Mouse (Mus musculus) left cerebral cortex, adult 2 months (tissue): Measurements from ENCODE around the gene Atxn7l3b. TPM values are rescaled to one million over a fixed set of nuclear protein-coding genes. Genes with fewer than 3 reads are reported as not detected.
"Not testable (repeated sequence)": the region's sequence is repeated elsewhere in the genome, so short reads cannot be mapped to it uniquely, and the experiment has no call there.

ENCODE experiments used
- DNase-seq, 2 experiments: peaks; one replicate each; pipeline ENCODE4 v3.0.0; 2021 to 2022; ENCODE audit warnings: low spot score in 2 of 2, mixed read lengths in 1 of 2; ENCODE audit errors: extremely low spot score in 1 of 2
- H3K27ac ChIP-seq: fragments of 200-600 bp; 2 replicates; pipeline ENCODE4 v1.8.1; 2022
- H3K4me3 ChIP-seq: fragments of 200-600 bp; 2 replicates; pipeline ENCODE4 v1.8.1; 2022
- CTCF ChIP-seq: fragments of 200-600 bp; IDR thresholded peaks from 2 replicates; pipeline ENCODE4 v1.8.1; 2022; ENCODE audit warnings: antibody characterized with exemption, mild to moderate bottlenecking, moderate library complexity
- intact Hi-C: fragments of 180-260 bp; cut with DNase I; formaldehyde crosslinking; loops from one replicate; pipeline ENCODE4 v1.15.1; 2025
- long read RNA-seq, 2 experiments: library from polyadenylated mRNA; stranded (forward); transcript quantifications; one replicate each; pipeline ENCODE4 v2.0.0; 2021; ENCODE audit warnings: borderline mapping rate in 2 of 2
- total RNA-seq, 2 experiments: library from RNA; stranded (reverse); gene quantifications; 2 replicates each; pipeline ENCODE4 v1.2.3; 2021

Gene Atxn7l3b
- total RNA-seq: 100 to 1,000 TPM; 175 TPM
- long read RNA-seq, experiment 1, transcript Atxn7l3b-201 (1 exons, 3,566 nt): major isoform, 289 of 290 reads
- long read RNA-seq, experiment 1, partial matches to known transcripts: 0 of 290 reads
- long read RNA-seq, experiment 1, other reads (novel, unspliced or antisense): 1 of 290 reads
- long read RNA-seq, experiment 2, transcript Atxn7l3b-201 (1 exons, 3,566 nt): major isoform, 190 of 190 reads
- long read RNA-seq, experiment 2, partial matches to known transcripts: 0 of 190 reads
- long read RNA-seq, experiment 2, other reads (novel, unspliced or antisense): 0 of 190 reads

DNA sequence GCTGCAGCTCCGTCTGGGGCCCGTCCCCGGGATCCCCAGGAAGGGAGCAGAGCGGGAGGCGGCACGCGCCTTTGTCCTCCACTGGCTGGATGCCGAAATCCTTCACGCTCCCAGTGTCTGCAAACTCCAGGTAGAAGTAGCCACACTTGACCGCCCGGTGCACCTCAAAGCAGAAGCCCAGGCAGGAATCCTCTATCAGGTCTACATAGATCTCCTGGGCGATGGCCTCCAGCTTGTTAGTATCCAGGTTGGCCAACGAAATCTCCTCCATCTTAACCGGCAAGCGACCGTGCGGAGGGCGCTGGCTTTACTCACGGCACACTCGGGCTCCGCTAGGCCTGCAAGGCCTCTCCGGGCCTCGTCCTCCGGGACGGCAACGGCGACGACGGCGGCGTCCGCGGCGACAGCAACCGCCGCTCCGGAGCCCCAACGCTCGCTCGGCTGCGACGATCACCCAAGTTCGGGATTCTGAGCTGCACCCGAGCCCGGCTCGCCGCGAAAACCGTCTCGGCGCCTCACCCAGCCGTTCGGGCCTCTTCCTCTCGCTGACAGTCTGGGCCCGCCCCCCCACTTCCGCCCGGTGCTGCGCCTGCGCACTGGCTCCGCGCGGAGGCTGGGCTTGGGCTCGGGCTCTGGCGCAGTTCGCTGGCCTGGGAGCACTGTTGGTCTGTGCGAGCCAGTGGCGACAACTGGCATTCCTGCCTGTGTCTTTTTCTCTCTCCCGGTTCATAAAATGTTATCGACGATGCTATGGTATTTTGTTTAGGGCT, at the start of gene Atxn7l3b:
TSS of gene Atxn7l3b (minus strand) at position 550 of the 770 bp plus-strand sequence.
- H3K27ac ChIP-seq: peak within 1 kb of the TSS; percentile 97
- no peak for TF ChIP-seq CTCF

GRCm38 (mm10) chr10:112977586-112977985, 48.8 kb upstream of the Atxn7l3b start:
- no peak for DNase-seq
- no peak for TF ChIP-seq CTCF
- intact Hi-C loops: no loop called here
- H3K4me3 ChIP-seq: no peak overlapping the region
- no peak overlapping the region for H3K27ac ChIP-seq

More for the DNA sequence above, at the start of gene Atxn7l3b:
- intact Hi-C loops: no loop called here
- DNase-seq: peak; percentile 95 to 98
- peak within 1 kb of the TSS; percentile 97 for H3K4me3 ChIP-seq

DNA sequence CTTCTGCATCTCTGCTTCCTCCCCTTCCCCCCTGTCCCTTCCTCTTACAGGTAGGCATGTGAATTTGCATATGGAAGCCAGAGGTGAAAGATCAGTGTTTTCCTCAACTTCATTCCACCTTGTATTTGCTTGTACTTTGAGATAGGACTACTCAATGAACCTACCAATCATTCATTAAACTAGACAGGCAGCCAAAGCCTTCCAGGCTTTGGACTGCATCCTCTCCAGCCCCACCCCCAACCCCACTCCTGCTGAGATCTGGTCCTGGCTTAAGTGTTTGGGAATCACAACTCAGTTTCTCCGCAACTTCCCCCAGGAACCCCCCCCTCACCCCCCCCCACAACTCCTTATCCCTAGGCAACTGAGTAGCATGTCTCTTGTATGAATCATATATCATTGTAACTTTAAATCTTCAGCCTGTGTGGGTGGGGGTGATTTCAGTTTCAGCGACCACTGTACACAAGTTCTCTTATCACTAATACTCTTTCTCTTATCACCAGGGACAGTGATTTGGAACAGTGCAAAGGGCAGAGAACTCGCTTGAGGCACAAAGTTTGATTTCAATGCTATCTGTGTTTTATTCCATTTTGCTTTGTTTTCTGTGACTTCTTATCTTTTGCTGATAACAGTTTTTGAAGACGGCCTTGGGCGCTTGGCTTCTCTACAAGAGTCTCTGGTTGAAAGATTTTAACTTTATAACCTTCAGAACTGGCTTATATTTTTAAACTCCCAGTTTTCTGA, 44.7 kb upstream of the Atxn7l3b start:
- H3K27ac ChIP-seq: no peak overlapping the region
- intact Hi-C loops: no loop called here
- TF ChIP-seq CTCF: no peak
- no peak overlapping the region for H3K4me3 ChIP-seq
- DNase-seq: no peak

DNA sequence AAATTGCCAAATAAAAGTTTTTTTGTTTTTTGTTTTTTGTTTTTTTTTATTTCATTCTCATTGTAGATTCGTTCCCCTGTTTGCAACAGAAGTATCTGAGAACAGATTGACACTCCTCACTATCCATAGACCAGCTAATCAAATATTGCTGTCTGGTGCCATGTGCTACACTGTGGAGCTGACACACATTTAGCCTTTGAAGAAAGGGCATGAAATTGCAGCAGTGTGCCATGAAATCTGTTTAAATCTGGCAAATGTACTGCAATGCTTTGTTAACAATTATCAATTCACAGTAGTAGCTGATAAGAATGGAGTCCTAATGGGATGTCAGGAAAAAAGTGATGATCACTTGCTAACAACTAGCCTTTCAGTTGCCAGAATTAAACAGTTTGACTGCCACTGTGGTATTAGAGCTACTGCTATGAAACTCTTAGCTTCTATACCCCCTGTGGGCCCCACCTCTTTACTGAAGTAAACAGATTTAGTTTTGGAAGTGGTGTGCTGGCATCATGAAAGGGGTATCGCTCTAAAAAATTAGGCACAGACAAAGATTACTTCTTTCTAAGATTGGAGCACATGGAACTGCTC, 41.3 kb upstream of the Atxn7l3b start:
- Histone ChIP-seq H3K4me3 (no peak overlapping the region), H3K27ac (no peak overlapping the region)
- TF ChIP-seq CTCF: no peak
- intact Hi-C loops: no loop called here
- no peak for DNase-seq

DNA sequence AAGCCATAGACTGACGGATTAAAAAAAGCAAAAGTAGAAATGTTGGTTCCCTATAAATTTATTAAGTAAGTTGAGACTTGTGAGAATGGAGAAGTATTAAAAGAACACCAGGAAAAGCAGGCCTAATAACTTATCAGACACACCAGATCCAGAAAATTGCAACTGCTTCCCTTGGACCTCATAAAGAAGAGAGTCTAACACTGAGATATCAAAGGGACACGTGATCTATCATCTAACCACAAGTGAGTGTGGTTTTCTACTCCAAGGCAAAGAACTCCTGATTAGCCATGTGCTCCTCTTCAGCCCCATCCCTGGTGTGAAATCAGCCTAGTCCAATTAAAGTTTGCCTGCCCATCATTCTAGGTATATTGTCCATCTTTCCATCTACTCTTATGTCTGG, 38.8 kb upstream of the Atxn7l3b start:
- intact Hi-C loops: no loop called here
- DNase-seq: no peak
- no peak overlapping the region for H3K4me3 ChIP-seq
- no peak overlapping the region for H3K27ac ChIP-seq
- TF ChIP-seq CTCF: no peak

GRCm38 (mm10) chr10:112962216-112962615, 33.4 kb upstream of the Atxn7l3b start:
- DNase-seq, intact Hi-C loops, H3K4me3 ChIP-seq, H3K27ac ChIP-seq: not testable (repeated sequence)

- intact Hi-C loops: no loop called here
- H3K27ac ChIP-seq: no peak overlapping the region
- no peak overlapping the region for H3K4me3 ChIP-seq
- no peak for TF ChIP-seq CTCF
- no peak for DNase-seq
These were observed 25.3 kb upstream of the Atxn7l3b start for GRCm38 (mm10) chr10:112954140-112954539.

DNA sequence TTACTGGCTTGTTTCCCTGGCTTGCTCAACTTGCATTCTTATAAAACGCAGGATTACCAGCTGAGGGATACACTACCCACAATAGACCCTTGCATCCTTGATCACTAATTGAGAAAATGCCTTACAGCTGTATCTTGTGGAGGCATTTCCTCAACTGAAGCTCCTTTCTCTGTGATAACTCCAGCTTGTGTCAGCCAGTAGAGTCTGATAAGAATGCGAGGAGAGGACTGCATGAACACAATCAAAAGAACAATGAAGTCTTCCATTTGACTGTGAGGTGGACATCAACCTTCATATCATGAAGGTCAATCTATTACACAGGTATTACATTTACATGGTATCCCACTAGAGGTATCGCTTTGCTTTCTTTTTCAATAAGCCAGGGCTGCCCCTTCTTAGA, 19.7 kb upstream of the Atxn7l3b start:
- DNase-seq: no peak
- TF ChIP-seq CTCF: no peak
- Histone ChIP-seq H3K4me3 (no peak overlapping the region), H3K27ac (no peak overlapping the region)
- intact Hi-C loops: no loop called here

DNA sequence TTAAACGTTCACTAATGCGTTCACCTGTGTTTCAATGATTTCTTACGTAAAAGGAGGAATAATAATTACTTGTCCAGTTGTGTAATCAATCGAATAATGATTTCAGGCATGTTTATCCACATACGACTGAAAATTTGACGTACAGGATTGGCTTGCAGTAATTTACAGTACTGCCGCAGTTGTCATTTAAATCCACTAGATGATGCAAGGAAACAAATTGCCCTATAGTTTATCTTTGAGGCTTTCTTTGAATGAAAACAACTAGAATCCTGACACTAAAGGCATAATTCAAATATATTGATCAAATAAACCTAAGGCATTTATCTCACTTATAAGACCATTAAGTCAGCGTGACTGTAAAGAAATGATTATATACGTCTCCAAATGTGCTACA, 418 bp upstream of the Atxn7l3b start:
- DNase-seq: no peak
- Histone ChIP-seq H3K4me3 (peak overlapping the region; percentile 97), H3K27ac (peak overlapping the region; percentile 97)
- intact Hi-C loops: no loop called here
- peak; percentile 51 for TF ChIP-seq CTCF

DNA sequence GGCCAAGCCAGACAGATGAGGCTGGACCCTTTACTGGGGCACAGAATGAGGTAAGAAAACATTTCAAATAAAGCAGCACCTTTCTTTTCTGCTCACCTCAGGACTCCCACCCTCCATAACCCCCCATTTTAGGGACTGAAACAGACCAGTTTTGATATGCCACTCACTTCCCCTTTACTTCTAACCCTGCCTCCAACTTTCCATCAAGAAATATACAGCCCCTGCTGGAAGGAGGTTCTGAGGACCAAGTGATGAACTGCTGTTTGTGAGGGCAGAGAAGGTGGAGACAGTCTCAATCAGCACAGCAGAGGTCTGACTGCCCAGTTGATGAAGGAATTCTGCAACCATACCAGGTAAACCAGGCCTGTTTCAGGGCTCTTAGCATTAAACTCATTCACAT, 1.8 kb downstream of the Atxn7l3b start:
- Histone ChIP-seq H3K4me3 (no peak overlapping the region), H3K27ac (no peak overlapping the region)
- no peak for TF ChIP-seq CTCF
- intact Hi-C loops: no loop called here
- DNase-seq: no peak

- no peak for DNase-seq
- intact Hi-C loops: no loop called here
- H3K27ac ChIP-seq: no peak overlapping the region
- H3K4me3 ChIP-seq: peak overlapping the region; percentile 11; the same call in 1 of the 2 replicates
- TF ChIP-seq CTCF: no peak
These were observed 2.5 kb downstream of the Atxn7l3b start for GRCm38 (mm10) chr10:112926271-112926670.
